Mouse (Mus musculus): Measurements from ENCODE around the gene Hnf4a.

DNA sequence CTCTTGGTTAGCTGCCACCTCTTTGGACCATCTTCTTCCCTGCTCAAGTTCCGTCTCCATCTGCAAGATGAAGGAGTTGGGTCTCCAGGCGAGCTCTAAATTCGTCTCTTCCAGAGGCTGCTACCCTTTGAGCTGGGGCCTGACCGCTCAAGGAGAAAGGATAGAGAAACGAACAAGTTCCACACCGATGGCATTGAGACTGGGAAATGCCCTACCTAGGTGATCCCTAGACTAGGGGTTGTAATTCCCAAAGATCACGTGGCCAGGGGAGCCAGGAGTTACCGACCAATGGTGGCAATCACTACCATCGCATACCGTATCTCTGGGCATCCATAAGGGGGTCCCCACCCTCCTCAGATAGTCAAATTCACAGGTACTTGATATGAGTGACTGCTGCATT is 36.1 kb downstream of the Hnf4a start:
- TF ChIP-seq CTCF (IDR thresholded peaks at IDR 0.05; ENCODE audit: low read depth), result no peak
- no peak for TF ChIP-seq EP300 (IDR thresholded peaks at IDR 0.05; ENCODE audit: low read depth)
